Mouse (Mus musculus): ENCODE results near the gene Slc9a9. TPM values are rescaled to one million over a fixed set of nuclear protein-coding genes. Genes with fewer than 3 reads are reported as not detected.

Gene Slc9a9
- polyA plus RNA-seq, 1 experiment from 2014 or later: 3.7 TPM

DNA sequence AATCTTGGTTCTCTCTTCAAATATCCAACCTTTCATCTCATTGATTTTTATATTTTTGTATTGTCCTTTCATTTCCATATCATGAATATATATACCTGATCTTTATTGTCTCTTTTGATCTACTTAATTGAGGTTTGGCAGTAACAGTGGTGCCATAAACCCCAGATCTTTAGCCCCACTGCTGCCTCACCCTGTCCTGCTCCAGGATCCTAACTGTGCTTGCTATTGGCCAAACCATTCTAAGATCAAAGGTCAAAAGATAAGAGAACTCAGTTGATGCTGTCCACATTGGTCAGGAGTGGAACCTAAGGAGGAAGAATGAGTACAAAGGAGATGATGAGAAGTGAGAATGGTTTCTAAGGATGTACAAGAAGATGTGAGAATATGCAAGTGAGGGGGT lies 440.1 kb downstream of the Slc9a9 start:
- H3K27me3 ChIP-seq (replicated peaks; ENCODE audit: control insufficient read depth, insufficient read depth, low read length): no peaks in the 10 kb centered on the region
- H3K9ac ChIP-seq (replicated peaks; ENCODE audit: low read depth, low read length): no peak overlapping the region
- no peaks in the 10 kb centered on the region; the same call in 1 of the 2 replicates for H3K4me1 ChIP-seq (replicated peaks; ENCODE audit: control insufficient read depth, insufficient read depth, low read length)
- no peak overlapping the region for H3K4me2 ChIP-seq (ENCODE audit: low read length)
- H3K27ac ChIP-seq (ENCODE audit: low read length): no peak overlapping the region
- H3K4me3 ChIP-seq (replicated peaks; ENCODE audit: low read length): no peak overlapping the region
- H3K36me3 ChIP-seq (ENCODE audit: control insufficient read depth, insufficient read depth): no peaks in the 10 kb centered on the region
- no peak for ATAC-seq
- H3K9me3 ChIP-seq (ENCODE audit: control insufficient read depth, low read length): no peaks in the 10 kb centered on the region

DNA sequence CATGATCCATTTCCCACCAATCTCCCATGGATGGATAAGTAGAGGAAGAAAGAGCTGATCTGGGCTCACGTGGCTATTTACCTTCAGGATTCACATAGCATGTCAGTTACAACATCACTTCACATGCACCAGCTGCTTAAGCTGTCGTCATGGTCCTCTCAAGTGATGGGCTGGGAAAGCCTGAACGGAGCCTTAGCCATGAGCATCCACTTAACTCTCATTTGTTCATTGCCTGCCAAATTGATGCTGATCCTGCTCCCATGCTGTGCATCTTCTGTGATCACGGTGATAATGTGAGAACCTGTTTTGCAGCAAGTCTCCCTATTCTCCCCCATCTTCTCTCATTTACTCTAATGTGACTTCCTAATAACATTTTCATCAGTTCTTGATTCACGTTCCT lies 441.1 kb downstream of the Slc9a9 start:
- H3K4me1 ChIP-seq (replicated peaks; ENCODE audit: control insufficient read depth, insufficient read depth, low read length): no peaks in the 10 kb centered on the region; the same call in 1 of the 2 replicates
- no peak overlapping the region for H3K27ac ChIP-seq (ENCODE audit: low read length)
- H3K36me3 ChIP-seq (ENCODE audit: control insufficient read depth, insufficient read depth): no peaks in the 10 kb centered on the region
- no peak overlapping the region for H3K9ac ChIP-seq (replicated peaks; ENCODE audit: low read depth, low read length)
- 45% methylated on average over 5 of the region's 5 CpGs for WGBS
- H3K4me3 ChIP-seq (replicated peaks; ENCODE audit: low read length): no peak overlapping the region
- no peak overlapping the region for H3K4me2 ChIP-seq (ENCODE audit: low read length)
- H3K9me3 ChIP-seq (ENCODE audit: control insufficient read depth, low read length): no peaks in the 10 kb centered on the region
- no peak for ATAC-seq
- H3K27me3 ChIP-seq (replicated peaks; ENCODE audit: control insufficient read depth, insufficient read depth, low read length): no peaks in the 10 kb centered on the region

DNA sequence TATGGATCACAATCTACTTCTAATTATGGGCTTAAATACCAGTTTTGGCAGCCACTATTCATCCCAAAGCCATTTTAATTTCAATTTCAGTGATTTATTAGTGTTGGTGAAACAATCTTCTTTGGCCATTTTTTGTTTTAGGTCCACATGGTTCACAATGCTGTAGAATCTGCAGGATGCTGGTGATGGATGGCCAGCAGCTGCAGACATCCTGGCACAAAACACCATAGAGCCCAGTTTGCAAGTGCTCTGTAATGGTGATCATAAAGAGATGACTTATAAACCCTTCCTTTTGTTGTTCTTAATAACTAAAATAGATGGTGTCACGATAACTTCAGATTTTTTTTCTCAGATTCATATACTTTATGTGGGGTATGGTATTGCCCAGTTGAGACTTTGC lies 442.0 kb downstream of the Slc9a9 start:
- Histone ChIP-seq H3K4me1 (replicated peaks; ENCODE audit: control insufficient read depth, insufficient read depth, low read length) (no peaks in the 10 kb centered on the region; the same call in 1 of the 2 replicates), H3K9ac (replicated peaks; ENCODE audit: low read depth, low read length) (no peak overlapping the region), H3K27me3 (replicated peaks; ENCODE audit: control insufficient read depth, insufficient read depth, low read length) (no peaks in the 10 kb centered on the region), H3K4me3 (replicated peaks; ENCODE audit: low read length) (no peak overlapping the region), H3K4me2 (ENCODE audit: low read length) (no peak overlapping the region), H3K9me3 (ENCODE audit: control insufficient read depth, low read length) (no peaks in the 10 kb centered on the region), H3K36me3 (ENCODE audit: control insufficient read depth, insufficient read depth) (no peaks in the 10 kb centered on the region), H3K27ac (ENCODE audit: low read length) (no peak overlapping the region)
- WGBS: 96% methylated on average over 1 of the region's 1 CpGs
- ATAC-seq: no peak

DNA sequence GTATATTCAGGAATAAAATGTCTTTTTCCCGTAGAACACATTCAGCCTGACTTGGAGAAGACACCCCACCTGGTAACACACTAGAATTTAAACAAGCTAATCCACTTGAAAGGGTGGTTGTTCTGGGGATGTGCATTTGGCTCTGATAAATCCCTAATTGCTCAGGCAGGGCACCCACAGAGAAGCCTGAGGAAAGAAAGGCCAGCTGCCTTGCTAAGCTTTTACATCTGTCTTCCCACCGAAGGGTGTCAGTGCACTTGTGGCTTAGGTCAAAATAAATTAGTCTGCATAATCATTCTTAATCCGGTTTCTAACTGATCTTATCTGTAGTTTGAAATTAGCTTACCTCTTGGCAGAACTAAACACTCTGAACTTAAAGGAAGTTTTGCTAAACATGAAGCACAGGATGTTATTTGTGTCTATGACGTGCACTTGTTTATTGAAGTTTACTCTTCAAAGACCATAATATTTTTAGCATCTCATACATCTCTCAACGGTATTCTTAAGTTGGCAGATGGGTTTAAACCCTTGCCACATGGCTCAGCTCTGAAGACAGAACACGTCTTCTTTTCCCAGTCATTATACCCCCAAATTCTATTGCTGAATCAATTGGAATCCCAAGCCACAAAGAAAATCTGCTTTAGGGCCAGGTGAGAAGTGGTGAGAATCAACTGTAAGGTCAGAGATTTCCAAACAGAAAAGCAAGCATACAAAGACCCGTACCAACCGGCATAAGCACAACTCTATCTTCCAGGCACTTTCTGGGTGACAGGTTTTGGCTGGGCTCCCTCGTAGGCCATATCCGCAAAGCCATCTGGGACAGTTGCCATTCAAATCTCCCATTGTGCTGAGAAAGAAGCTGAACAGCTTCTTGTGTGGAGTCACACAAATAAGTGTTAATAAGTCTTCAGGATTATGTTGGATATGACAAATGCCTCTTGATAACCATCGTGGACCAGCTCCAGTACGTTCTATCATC lies 443.7 kb downstream of the Slc9a9 start:
- ATAC-seq: peak; percentile 47; the same call in 1 of the 2 replicates

DNA sequence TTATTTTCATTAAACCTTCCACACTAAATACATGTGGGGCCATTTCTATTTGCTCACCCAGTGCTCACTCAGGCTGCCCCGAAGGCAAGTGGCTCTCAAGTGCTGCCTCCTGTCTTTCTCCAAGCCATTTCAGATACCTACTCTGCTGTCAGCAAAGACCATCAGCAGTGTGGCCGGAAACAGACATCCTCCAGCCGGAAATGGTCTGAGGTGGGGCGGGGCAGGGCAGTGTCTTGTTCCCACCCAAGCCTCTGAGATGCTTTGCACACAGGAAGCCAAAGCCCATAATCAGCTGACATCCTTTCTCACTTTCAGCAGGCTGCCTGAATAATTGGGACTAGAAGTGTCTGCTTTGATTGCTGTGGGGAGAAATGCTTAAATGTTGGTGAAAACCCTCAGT lies 450.4 kb downstream of the Slc9a9 start:
- no peaks in the 10 kb centered on the region for H3K36me3 ChIP-seq (ENCODE audit: control insufficient read depth, insufficient read depth)
- H3K9ac ChIP-seq (replicated peaks; ENCODE audit: low read depth, low read length): no peak overlapping the region
- H3K4me1 ChIP-seq (replicated peaks; ENCODE audit: control insufficient read depth, insufficient read depth, low read length): peaks cover 7% of the 10 kb centered on the region
- ATAC-seq: no peak
- no peak overlapping the region for H3K27ac ChIP-seq (ENCODE audit: low read length)
- no peak overlapping the region for H3K4me3 ChIP-seq (replicated peaks; ENCODE audit: low read length)
- H3K4me2 ChIP-seq (ENCODE audit: low read length): no peak overlapping the region
- WGBS: 58% methylated on average over 4 of the region's 4 CpGs
- H3K9me3 ChIP-seq (ENCODE audit: control insufficient read depth, low read length): no peaks in the 10 kb centered on the region
- H3K27me3 ChIP-seq (replicated peaks; ENCODE audit: control insufficient read depth, insufficient read depth, low read length): no peaks in the 10 kb centered on the region

More for the DNA sequence above, 443.7 kb downstream of the Slc9a9 start:
- H3K27ac ChIP-seq (ENCODE audit: low read length): no peak overlapping the region
- H3K9me3 ChIP-seq (ENCODE audit: control insufficient read depth, low read length): no peaks in the 10 kb centered on the region
- H3K4me1 ChIP-seq (replicated peaks; ENCODE audit: control insufficient read depth, insufficient read depth, low read length): no peaks in the 10 kb centered on the region; the same call in 1 of the 2 replicates
- H3K27me3 ChIP-seq (replicated peaks; ENCODE audit: control insufficient read depth, insufficient read depth, low read length): no peaks in the 10 kb centered on the region
- no peaks in the 10 kb centered on the region for H3K36me3 ChIP-seq (ENCODE audit: control insufficient read depth, insufficient read depth)
- no peak overlapping the region for H3K9ac ChIP-seq (replicated peaks; ENCODE audit: low read depth, low read length)
- no peak overlapping the region for H3K4me2 ChIP-seq (ENCODE audit: low read length)
- H3K4me3 ChIP-seq (replicated peaks; ENCODE audit: low read length): no peak overlapping the region
- 32% methylated on average over 12 of the region's 12 CpGs for WGBS

DNA sequence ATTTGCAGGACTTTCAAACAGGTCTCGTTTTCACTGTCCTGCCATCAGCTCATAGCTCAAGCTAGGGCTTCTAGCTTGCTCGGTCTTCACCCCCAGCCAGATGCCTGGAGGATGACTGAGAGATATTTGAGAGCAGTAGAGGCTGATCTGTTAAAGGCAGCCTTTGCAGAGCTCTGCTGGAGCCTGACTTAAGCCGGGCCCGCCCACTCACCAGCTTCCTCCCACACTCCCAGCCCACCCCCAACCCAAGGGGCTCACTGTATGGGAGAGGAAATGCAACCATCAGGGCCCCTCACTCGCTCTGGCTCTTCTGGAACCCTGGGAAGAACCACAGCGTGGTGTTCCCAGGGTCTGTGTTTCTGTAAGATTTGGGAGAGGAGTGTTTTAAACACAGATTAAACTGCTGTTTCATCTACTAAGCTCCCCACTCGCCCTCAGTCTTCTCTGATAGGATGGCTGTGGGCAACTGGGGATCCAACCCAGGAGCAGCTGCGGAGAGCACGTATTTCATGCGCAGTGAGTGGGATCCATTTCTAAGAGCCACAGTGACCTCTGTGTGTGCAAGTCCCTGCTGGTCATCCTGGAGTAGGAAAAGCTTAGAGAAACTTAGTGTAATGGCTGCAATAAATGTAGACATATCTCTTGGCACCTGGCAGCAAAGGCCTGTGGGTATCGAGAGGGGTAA lies 451.6 kb downstream of the Slc9a9 start:
- no peaks in the 10 kb centered on the region for H3K36me3 ChIP-seq (ENCODE audit: control insufficient read depth, insufficient read depth)
- H3K4me2 ChIP-seq (ENCODE audit: low read length): no peak overlapping the region
- peaks cover 7% of the 10 kb centered on the region for H3K4me1 ChIP-seq (replicated peaks; ENCODE audit: control insufficient read depth, insufficient read depth, low read length)
- no peaks in the 10 kb centered on the region for H3K9me3 ChIP-seq (ENCODE audit: control insufficient read depth, low read length)
- no peak overlapping the region for H3K4me3 ChIP-seq (replicated peaks; ENCODE audit: low read length)
- H3K9ac ChIP-seq (replicated peaks; ENCODE audit: low read depth, low read length): no peak overlapping the region
- H3K27me3 ChIP-seq (replicated peaks; ENCODE audit: control insufficient read depth, insufficient read depth, low read length): no peaks in the 10 kb centered on the region
- 34% methylated on average over 11 of the region's 11 CpGs for WGBS
- no peak overlapping the region for H3K27ac ChIP-seq (ENCODE audit: low read length)
- ATAC-seq: peak; percentile 60

DNA sequence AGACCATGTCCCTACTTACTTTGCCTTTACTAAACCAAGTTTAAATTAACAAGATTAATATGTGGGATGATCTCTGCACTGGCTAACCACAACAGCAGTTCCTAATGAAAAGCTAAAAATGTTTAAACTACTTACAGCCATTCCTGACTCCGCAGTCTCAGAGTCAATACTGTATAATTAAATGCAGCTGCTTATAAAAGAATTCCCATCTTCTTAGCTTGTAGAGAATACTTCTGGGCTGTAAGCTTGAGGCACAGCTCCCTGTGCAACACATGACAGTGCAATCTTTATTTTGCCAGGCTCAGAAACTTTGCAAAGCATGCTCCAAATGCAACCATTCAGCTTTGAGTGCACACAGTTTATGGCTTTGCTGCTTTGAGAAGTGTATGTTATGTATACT lies 456.0 kb downstream of the Slc9a9 start:
- ATAC-seq: no peak; the same call in 1 of the 2 replicates
- Histone ChIP-seq H3K27me3 (replicated peaks; ENCODE audit: control insufficient read depth, insufficient read depth, low read length) (no peaks in the 10 kb centered on the region), H3K9me3 (ENCODE audit: control insufficient read depth, low read length) (no peaks in the 10 kb centered on the region), H3K36me3 (ENCODE audit: control insufficient read depth, insufficient read depth) (no peaks in the 10 kb centered on the region), H3K4me2 (ENCODE audit: low read length) (no peak overlapping the region), H3K9ac (replicated peaks; ENCODE audit: low read depth, low read length) (no peak overlapping the region), H3K4me1 (replicated peaks; ENCODE audit: control insufficient read depth, insufficient read depth, low read length) (peaks cover 3% of the 10 kb centered on the region), H3K4me3 (replicated peaks; ENCODE audit: low read length) (no peak overlapping the region), H3K27ac (ENCODE audit: low read length) (no peak overlapping the region)
- 64% methylated on average over 1 of the region's 1 CpGs for WGBS

DNA sequence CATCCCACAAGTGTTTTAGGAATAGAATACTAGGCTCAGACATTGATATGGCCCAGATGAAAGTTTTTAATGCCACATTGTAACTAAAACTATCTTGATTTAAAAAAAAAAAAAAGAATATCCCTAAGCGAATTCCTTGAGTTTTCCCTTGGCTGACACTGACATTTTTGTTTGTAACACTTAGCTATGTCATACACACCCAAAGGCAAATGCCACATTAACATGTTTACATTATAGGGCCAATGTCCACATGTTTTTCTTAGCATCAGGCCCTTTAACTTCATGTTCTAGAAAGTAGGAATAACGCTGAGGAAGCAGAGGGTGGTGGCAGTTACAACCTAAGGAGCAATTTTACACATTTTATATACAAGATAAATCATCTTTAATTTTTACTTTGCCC lies 458.1 kb downstream of the Slc9a9 start:
- no peak overlapping the region for H3K4me2 ChIP-seq (ENCODE audit: low read length)
- ATAC-seq: no peak
- no peaks in the 10 kb centered on the region for H3K4me1 ChIP-seq (replicated peaks; ENCODE audit: control insufficient read depth, insufficient read depth, low read length)
- no peaks in the 10 kb centered on the region for H3K9me3 ChIP-seq (ENCODE audit: control insufficient read depth, low read length)
- no peaks in the 10 kb centered on the region for H3K36me3 ChIP-seq (ENCODE audit: control insufficient read depth, insufficient read depth)
- no peak overlapping the region for H3K27ac ChIP-seq (ENCODE audit: low read length)
- H3K27me3 ChIP-seq (replicated peaks; ENCODE audit: control insufficient read depth, insufficient read depth, low read length): no peaks in the 10 kb centered on the region
- WGBS: 85% methylated on average over 2 of the region's 2 CpGs
- no peak overlapping the region for H3K4me3 ChIP-seq (replicated peaks; ENCODE audit: low read length)
- H3K9ac ChIP-seq (replicated peaks; ENCODE audit: low read depth, low read length): no peak overlapping the region

DNA sequence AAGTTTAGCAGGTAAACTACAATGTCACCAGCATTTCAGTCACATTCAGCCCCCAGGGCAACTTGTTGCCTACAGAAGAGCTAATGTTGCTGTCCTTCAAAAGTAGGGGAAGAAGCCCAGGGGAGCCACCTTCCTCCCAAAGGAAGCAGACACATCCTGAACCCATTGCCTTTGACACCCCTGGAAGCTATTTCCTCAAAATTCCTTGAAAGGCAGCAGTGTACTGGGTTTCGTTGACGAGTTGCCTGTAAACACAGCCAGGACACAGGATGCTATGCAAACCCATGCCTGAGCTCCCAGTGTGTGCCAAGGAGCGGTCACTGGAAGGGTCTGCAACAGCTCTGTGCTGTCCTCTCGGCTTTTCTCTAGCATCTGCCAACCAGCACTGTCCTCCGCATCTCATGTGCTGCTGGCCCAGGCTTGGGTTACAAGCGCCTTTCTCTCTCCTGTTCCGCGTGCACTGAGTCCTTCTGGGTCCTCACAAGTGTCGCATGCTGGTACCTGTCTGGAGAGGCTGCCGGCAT lies 479.6 kb downstream of the Slc9a9 start:
- Histone ChIP-seq H3K9ac (replicated peaks; ENCODE audit: low read depth, low read length) (no peak overlapping the region), H3K27ac (ENCODE audit: low read length) (no peak overlapping the region), H3K4me3 (replicated peaks; ENCODE audit: low read length) (no peak overlapping the region), H3K4me2 (ENCODE audit: low read length) (no peak overlapping the region), H3K36me3 (ENCODE audit: control insufficient read depth, insufficient read depth) (no peaks in the 10 kb centered on the region), H3K9me3 (ENCODE audit: control insufficient read depth, low read length) (no peaks in the 10 kb centered on the region), H3K4me1 (replicated peaks; ENCODE audit: control insufficient read depth, insufficient read depth, low read length) (no peaks in the 10 kb centered on the region), H3K27me3 (replicated peaks; ENCODE audit: control insufficient read depth, insufficient read depth, low read length) (no peaks in the 10 kb centered on the region)
- WGBS: 95% methylated on average over 10 of the region's 10 CpGs
- ATAC-seq: no peak

Data from forebrain, embryonic 16.5 days (tissue).